Mouse (Mus musculus) hindbrain, embryonic 15.5 days (tissue): ENCODE measurements around the gene Slc17a7. TPM values are rescaled to one million over a fixed set of nuclear protein-coding genes. Genes with fewer than 3 reads are reported as not detected.

Experiments used
- ATAC-seq: fragments of 200-750 bp; cut with Nextera tagmentation; 2 replicates; pipeline ENCODE4 v1.8.0; 2017; ENCODE audit warnings: low read depth, moderate number of reproducible peaks, moderate TSS enrichment; ENCODE audit not compliant: low FRiP score
- H3K27ac ChIP-seq: fragments of 300-500 bp; sonication (generic); replicated peaks from 2 replicates; pipeline ENCODE4 v1.5.1; 2015; ENCODE audit warnings: mild to moderate bottlenecking, inconsistent platforms
- H3K27me3 ChIP-seq: fragments of 300-500 bp; sonication (generic); 2 replicates; pipeline ENCODE4 v1.6.1; 2015; ENCODE audit warnings: control low read depth, inconsistent platforms
- H3K36me3 ChIP-seq: fragments of 300-500 bp; sonication (generic); 2 replicates; pipeline ENCODE4 v1.6.1; 2015; ENCODE audit warnings: control low read depth, inconsistent platforms
- H3K4me1 ChIP-seq: fragments of 300-500 bp; sonication (generic); replicated peaks from 2 replicates; pipeline ENCODE4 v1.6.1; 2015; ENCODE audit warnings: control low read depth, inconsistent platforms
- H3K4me2 ChIP-seq: fragments of 300-500 bp; sonication (generic); 2 replicates; pipeline ENCODE4 v1.6.1; 2015; ENCODE audit warnings: moderate library complexity, mild to moderate bottlenecking, inconsistent platforms
- H3K4me3 ChIP-seq: fragments of 300-500 bp; sonication (generic); 2 replicates; pipeline ENCODE4 v1.5.1; 2015; ENCODE audit warnings: mild to moderate bottlenecking, inconsistent platforms
- H3K9ac ChIP-seq: fragments of 300-500 bp; sonication (generic); 2 replicates; pipeline ENCODE4 v1.6.1; 2015; ENCODE audit warnings: inconsistent platforms
- H3K9me3 ChIP-seq: fragments of 300-500 bp; sonication (generic); 2 replicates; pipeline ENCODE4 v1.6.1; 2016; ENCODE audit warnings: control low read depth, inconsistent platforms
- WGBS: fragments of 180-500 bp; shearing (Covaris S2); methylation state at CpG from one replicate; pipeline ENCODE4 v1.1.7; 2015; 5-methylcytosine and 5-hydroxymethylcytosine counted together
- polyA plus RNA-seq: library from polyadenylated mRNA; unstranded; fragments of >200 nt; fragmentation: Nextera tagmentation; extraction: Ambion mirVana; gene quantifications from 2 replicates; pipeline ENCODE4 v1.2.1, GENCODE M21; 2015

Gene Slc17a7
- polyA plus RNA-seq, 1 experiment from 2014 or later, result 1.5 TPM

- Histone ChIP-seq H3K4me2 (no peak overlapping the region), H3K4me1 (0 out of 2 replicates have a peak, but pooled peaks cover 9% of the 10 kb centered on the region), H3K27ac (no peak overlapping the region), H3K9me3 (no peaks in the 10 kb centered on the region), H3K9ac (no peak overlapping the region), H3K36me3 (no peaks in the 10 kb centered on the region), H3K4me3 (no peak overlapping the region), H3K27me3 (no peaks in the 10 kb centered on the region)
- ATAC-seq, result no peak
- 81% methylated on average over 4 of the region's 4 CpGs for WGBS
These were observed 32.4 kb downstream of the Slc17a7 start for GRCm38 (mm10) chr7:45196176-45196535.

DNA sequence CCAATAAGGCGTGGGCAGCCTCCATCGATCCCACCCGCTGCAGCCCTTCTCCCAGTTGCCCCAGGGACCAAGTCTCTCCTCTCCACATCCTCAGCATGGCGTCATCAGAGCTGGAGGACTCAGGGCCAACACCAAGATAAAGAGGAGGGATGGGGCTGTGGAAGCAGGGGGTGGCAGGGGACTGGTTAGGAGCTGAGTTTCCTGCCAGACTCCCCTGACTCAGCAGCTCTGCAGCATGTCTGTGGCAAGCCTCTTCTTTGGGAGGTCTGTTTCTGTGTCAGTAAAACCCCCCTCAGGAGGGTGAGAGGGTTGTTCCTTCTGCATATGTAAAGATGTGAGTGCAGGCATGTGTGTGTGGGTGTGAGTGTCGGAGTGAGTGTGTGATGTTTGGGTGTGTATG, 33.2 kb downstream of the Slc17a7 start:
- Histone ChIP-seq H3K27me3 (no peaks in the 10 kb centered on the region), H3K36me3 (no peaks in the 10 kb centered on the region), H3K9me3 (no peaks in the 10 kb centered on the region), H3K27ac (no peak overlapping the region), H3K4me1 (0 out of 2 replicates have a peak, but pooled peaks cover 8% of the 10 kb centered on the region), H3K4me2 (no peak overlapping the region), H3K4me3 (no peak overlapping the region), H3K9ac (no peak overlapping the region)
- WGBS, result 66% methylated on average over 5 of the region's 5 CpGs
- ATAC-seq, result no peak

DNA sequence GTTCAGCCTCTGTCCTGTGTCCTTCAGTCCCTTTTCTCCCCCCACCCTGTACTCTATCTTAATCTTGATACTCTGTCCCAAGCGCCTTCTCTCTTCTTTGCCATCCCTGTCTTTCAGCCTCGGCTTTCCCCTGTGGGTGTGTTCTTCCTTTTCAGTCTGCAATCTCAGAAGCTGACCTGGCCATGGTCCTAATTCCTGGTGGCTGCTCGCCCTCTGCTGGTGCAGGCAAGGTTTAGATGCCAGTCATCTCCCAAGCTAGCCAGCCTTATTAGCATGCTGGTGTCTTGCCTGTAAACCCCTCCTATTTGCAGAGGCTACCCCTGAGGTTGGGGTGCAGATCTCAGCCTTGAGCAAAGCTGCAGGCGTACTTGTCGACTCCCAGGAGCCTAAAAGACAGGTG, 34.7 kb downstream of the Slc17a7 start:
- WGBS, result 12% methylated on average over 5 of the region's 5 CpGs
- peak; percentile 45; the same call in 1 of the 2 replicates for ATAC-seq

GRCm38 (mm10) chr7:45198961-45199360, 35.2 kb downstream of the Slc17a7 start:
- H3K27me3 ChIP-seq, result no peaks in the 10 kb centered on the region
- no peak overlapping the region for H3K4me3 ChIP-seq
- H3K9ac ChIP-seq, result no peak overlapping the region
- 84% methylated on average over 11 of the region's 11 CpGs for WGBS
- no peaks in the 10 kb centered on the region for H3K9me3 ChIP-seq
- ATAC-seq, result no peak
- no peak overlapping the region for H3K27ac ChIP-seq
- peaks cover 7% of the 10 kb centered on the region; the same call in 1 of the 2 replicates for H3K4me1 ChIP-seq
- H3K36me3 ChIP-seq, result no peaks in the 10 kb centered on the region
- no peak overlapping the region for H3K4me2 ChIP-seq

More for the DNA sequence above, 34.7 kb downstream of the Slc17a7 start:
- Histone ChIP-seq H3K27ac (no peak overlapping the region), H3K9ac (no peak overlapping the region), H3K4me3 (no peak overlapping the region), H3K27me3 (no peaks in the 10 kb centered on the region), H3K36me3 (no peaks in the 10 kb centered on the region), H3K9me3 (no peaks in the 10 kb centered on the region), H3K4me1 (0 out of 2 replicates have a peak, but pooled peaks cover 7% of the 10 kb centered on the region), H3K4me2 (no peak overlapping the region)

DNA sequence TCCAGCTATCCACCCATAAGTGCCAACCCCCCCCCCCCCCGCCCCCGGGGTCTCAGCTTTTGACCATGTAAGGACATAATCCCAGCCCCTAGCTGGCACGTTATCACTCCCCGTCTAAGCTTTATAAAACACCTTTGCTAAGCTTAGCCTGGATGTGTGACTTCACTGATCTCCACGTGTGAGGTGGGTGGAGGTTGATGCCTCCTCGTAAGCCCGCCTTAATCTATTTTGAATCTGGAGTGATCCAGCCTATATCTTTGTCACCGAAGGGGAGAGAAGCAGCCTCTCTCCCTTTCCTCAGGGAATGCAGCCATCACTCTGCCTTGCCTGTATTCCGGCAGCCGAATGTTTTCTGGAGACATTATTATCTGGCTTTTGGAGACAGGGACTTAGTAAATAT, 38.9 kb downstream of the Slc17a7 start:
- 69% methylated on average over 10 of the region's 10 CpGs for WGBS
- no peaks in the 10 kb centered on the region for H3K36me3 ChIP-seq
- H3K4me3 ChIP-seq, result no peak overlapping the region
- no peak overlapping the region for H3K27ac ChIP-seq
- H3K27me3 ChIP-seq, result no peaks in the 10 kb centered on the region
- H3K4me1 ChIP-seq, result peaks cover 11% of the 10 kb centered on the region
- H3K9ac ChIP-seq, result no peak overlapping the region
- no peak for ATAC-seq
- no peaks in the 10 kb centered on the region for H3K9me3 ChIP-seq
- no peak overlapping the region for H3K4me2 ChIP-seq

DNA sequence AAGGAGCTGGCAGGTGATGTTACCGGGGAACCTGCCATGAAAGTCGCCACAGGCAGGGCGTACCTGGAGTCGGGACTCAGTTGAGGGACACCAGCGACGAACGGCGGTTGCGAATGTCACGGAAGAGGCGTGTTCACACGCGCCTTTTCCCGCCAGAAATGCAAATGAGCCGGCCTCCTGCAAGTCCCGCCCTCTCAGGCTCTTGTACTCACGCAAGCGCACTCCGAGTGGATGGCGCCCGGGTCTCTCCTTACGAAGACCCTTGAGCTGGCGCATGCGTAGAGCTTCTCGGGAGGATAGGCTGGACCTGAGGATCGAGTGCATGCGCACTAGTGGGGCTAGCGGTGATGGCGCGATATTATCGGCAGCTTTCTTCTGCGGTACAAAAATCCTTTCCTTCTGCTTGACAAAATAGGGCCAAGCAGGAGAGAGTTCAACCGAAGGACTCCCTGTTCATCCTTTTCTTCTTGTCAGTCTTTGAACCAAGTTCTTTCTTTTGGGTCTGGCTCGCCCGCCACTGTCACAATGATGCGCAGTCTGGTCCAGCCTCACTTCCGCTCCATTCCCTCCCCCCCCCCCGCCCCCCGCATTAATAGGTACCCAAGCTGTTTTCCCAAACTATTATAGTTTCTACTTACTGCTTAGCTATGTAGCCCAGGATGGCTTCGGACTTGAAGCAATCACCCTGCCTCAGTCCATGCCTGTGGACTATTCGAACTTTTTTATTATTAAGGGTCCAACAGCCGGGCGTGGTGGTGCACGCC, 40.8 kb downstream of the Slc17a7 start, which contains the start of gene Ccdc155:
Gene Ccdc155, minus strand, starts transcription at position 513 of the 764 bp plus-strand sequence.
- Histone ChIP-seq H3K9me3 (no peaks in the 10 kb centered on the region), H3K36me3 (no peaks in the 10 kb centered on the region), H3K27ac (peak within 1 kb of the TSS; percentile 87), H3K9ac (peak within 1 kb of the TSS; percentile 49), H3K4me2 (peak within 1 kb of the TSS; percentile 75), H3K27me3 (no peaks in the 10 kb centered on the region), H3K4me1 (peaks cover 4% of the 10 kb centered on the region), H3K4me3 (peak within 1 kb of the TSS; percentile 48)
- WGBS, result 9% methylated on average over 43 of the region's 44 CpGs
- ATAC-seq, result peak; percentile 98

GRCm38 (mm10) chr7:45208260-45208659, 44.5 kb downstream of the Slc17a7 start:
- Histone ChIP-seq H3K27me3 (peaks cover 21% of the 10 kb centered on the region), H3K27ac (no peak overlapping the region), H3K4me1 (peaks cover 8% of the 10 kb centered on the region), H3K9ac (no peak overlapping the region), H3K9me3 (no peaks in the 10 kb centered on the region), H3K4me3 (no peak overlapping the region), H3K36me3 (no peaks in the 10 kb centered on the region), H3K4me2 (no peak overlapping the region)
- ATAC-seq, result no peak
- 77% methylated on average over 6 of the region's 6 CpGs for WGBS

DNA sequence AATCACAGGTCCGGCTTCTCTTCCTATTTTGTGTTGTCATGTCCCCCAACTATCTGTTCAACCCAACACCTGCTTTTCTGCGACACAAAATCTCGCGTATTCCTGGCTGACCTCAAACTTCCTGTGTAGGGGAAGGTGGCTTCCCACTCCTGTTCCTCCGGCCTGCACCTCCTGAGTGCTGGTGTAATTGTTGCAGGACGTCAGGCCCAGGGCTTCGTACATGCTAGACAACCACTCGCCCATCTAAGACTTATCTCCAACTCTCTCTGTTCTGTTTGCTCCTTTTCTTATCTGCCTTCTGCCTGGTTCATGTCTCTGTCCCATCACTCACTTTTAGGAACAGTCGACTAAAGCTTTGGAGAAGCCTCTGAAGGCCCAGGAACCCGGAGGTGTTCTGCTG, 47.3 kb downstream of the Slc17a7 start:
- H3K9me3 ChIP-seq, result no peaks in the 10 kb centered on the region
- H3K4me3 ChIP-seq, result 0 out of 2 replicates have a peak overlapping the region, but pooled peaks have one; percentile 18
- H3K36me3 ChIP-seq, result no peaks in the 10 kb centered on the region
- H3K4me1 ChIP-seq, result peaks cover 11% of the 10 kb centered on the region
- H3K4me2 ChIP-seq, result peak overlapping the region; percentile 29
- WGBS, result 78% methylated on average over 10 of the region's 10 CpGs
- no peak overlapping the region for H3K9ac ChIP-seq
- no peak for ATAC-seq
- H3K27me3 ChIP-seq, result peaks cover 21% of the 10 kb centered on the region
- no peak overlapping the region for H3K27ac ChIP-seq

DNA sequence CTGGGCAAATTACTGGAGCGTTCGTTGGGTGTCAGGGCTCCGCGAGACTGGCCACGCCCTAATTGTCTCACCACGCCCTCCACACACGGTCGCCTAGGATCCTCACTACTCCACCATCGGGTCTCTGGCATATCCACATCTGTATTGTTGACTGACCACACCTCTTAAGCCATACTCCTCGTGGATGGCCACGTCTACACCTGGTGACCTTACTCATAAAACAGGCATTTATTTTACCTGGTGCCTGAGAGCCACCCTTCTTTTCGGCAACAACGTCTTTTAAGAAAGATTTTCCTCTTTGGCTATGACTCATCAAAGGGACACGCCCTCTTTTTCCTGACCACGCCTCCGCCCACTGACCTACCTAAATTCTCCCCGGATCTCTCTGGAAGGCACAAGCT, 48.1 kb downstream of the Slc17a7 start, which contains the start of gene Dkkl1:
Gene Dkkl1, minus strand, starts transcription at position 297 of the 401 bp plus-strand sequence.
- H3K9ac ChIP-seq, result no peak within 1 kb of the TSS
- peak within 1 kb of the TSS; percentile 18 for H3K4me3 ChIP-seq
- H3K4me2 ChIP-seq, result peak within 1 kb of the TSS; percentile 29
- ATAC-seq, result no peak
- peaks cover 19% of the 10 kb centered on the region for H3K4me1 ChIP-seq
- WGBS, result 8% methylated on average over 17 of the region's 17 CpGs
- no peak within 1 kb of the TSS for H3K27ac ChIP-seq
- no peaks in the 10 kb centered on the region for H3K36me3 ChIP-seq
- H3K27me3 ChIP-seq, result peaks cover 21% of the 10 kb centered on the region
- H3K9me3 ChIP-seq, result no peaks in the 10 kb centered on the region

DNA sequence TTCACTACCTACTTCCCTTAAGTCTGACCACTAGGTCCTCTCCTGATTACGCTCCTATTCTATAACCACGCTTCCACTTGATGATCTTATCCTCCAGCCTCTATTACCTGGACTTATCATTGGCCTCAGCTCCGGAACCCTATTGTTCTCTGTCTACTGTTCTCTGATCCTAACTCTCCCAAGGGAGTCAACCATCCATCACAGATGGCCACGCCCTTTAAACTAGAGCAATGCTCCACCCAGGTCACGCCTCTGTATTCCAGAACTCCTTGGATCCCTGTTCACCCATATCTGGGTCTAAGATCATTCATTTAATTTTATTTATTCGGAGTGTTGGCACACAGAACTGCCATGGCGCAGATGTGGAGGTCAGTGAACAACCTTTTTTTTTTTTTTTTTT, 48.6 kb downstream of the Slc17a7 start:
- no peaks in the 10 kb centered on the region for H3K36me3 ChIP-seq
- no peaks in the 10 kb centered on the region for H3K9me3 ChIP-seq
- WGBS, result 76% methylated on average over 7 of the region's 7 CpGs
- no peak overlapping the region for H3K4me3 ChIP-seq
- H3K27ac ChIP-seq, result no peak overlapping the region
- 0 out of 2 replicates have a peak overlapping the region, but pooled peaks have one; percentile 29 for H3K4me2 ChIP-seq
- H3K27me3 ChIP-seq, result peaks cover 21% of the 10 kb centered on the region
- H3K9ac ChIP-seq, result no peak overlapping the region
- H3K4me1 ChIP-seq, result peaks cover 24% of the 10 kb centered on the region
- ATAC-seq, result no peak

DNA sequence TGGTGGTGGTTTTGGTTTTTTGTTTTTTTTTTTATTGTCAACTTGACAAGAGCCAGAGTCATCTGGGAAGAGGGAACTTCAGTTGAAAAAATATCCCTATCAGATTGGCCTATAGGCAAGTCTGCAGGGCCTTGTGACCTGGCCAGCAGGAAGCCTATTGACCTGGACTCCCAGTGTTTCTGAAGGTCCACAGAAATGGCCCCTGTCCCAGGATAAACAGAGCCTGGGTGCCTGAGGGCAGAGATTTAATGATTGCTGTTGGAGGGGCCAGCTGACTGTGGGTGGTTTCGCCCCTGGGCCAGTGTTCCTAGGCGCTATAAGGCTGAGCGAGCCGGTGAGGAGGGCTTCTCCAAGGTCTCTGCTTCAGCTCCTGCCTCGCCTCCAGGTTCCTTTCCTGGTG, 50.0 kb downstream of the Slc17a7 start:
- H3K9me3 ChIP-seq, result no peaks in the 10 kb centered on the region
- H3K27ac ChIP-seq, result no peak overlapping the region
- H3K4me1 ChIP-seq, result peaks cover 26% of the 10 kb centered on the region
- no peaks in the 10 kb centered on the region for H3K36me3 ChIP-seq
- H3K27me3 ChIP-seq, result peaks cover 21% of the 10 kb centered on the region
- no peak overlapping the region for H3K4me2 ChIP-seq
- ATAC-seq, result no peak
- H3K9ac ChIP-seq, result no peak overlapping the region
- no peak overlapping the region for H3K4me3 ChIP-seq
- whole genome bisulfite sequencing, result 62% methylated on average over 5 of the region's 5 CpGs

GRCm38 (mm10) chr7:45215673-45216441, 52.1 kb downstream of the Slc17a7 start, which contains the start of gene Tead2:
Gene Tead2 (plus strand): TSS chr7:45215753.
- H3K9me3 ChIP-seq, result no peaks in the 10 kb centered on the region
- WGBS, result under 1% methylated on average over 55 of the region's 55 CpGs
- no peaks in the 10 kb centered on the region for H3K36me3 ChIP-seq
- peak within 1 kb of the TSS; percentile 55 for H3K9ac ChIP-seq
- peaks cover 26% of the 10 kb centered on the region for H3K4me1 ChIP-seq
- ATAC-seq, result peak; percentile 63
- H3K27me3 ChIP-seq, result peaks cover 10% of the 10 kb centered on the region
- peak within 1 kb of the TSS; percentile 46 for H3K4me3 ChIP-seq
- H3K4me2 ChIP-seq, result peak within 1 kb of the TSS; percentile 70
- peak within 1 kb of the TSS; percentile 86 for H3K27ac ChIP-seq
